Mouse (Mus musculus) kidney, postnatal 4 days (tissue): Measurements from ENCODE around the gene Mipol1.

Experiments
- DNase-seq, 2 experiments: peaks; one replicate each; pipeline ENCODE4 v3.0.0; 2021; ENCODE audit warnings: mixed read lengths in 2 of 2

Gene Mipol1

GRCm38 (mm10) chr12:57243671-57244495, 13.7 kb downstream of the Mipol1 start:
- DNase-seq: no peak

- no peak for DNase-seq
These were observed 28.3 kb downstream of the Mipol1 start for GRCm38 (mm10) chr12:57258572-57258971.

GRCm38 (mm10) chr12:57275456-57275855, 45.2 kb downstream of the Mipol1 start:
- DNase-seq: no peak

GRCm38 (mm10) chr12:57281155-57282114, 51.2 kb downstream of the Mipol1 start:
- peak in 1 of 2 experiments; percentile 7 for DNase-seq

- DNase-seq: no peak
These were observed 55.3 kb downstream of the Mipol1 start for GRCm38 (mm10) chr12:57285303-57286059.

- no peak for DNase-seq
These were observed 77.1 kb downstream of the Mipol1 start for GRCm38 (mm10) chr12:57307337-57307736.

- no peak for DNase-seq
These were observed 77.5 kb downstream of the Mipol1 start for GRCm38 (mm10) chr12:57307748-57308147.

GRCm38 (mm10) chr12:57339053-57339452, 108.8 kb downstream of the Mipol1 start:
- DNase-seq: no peak

- no peak for DNase-seq
These were observed 109.9 kb downstream of the Mipol1 start for GRCm38 (mm10) chr12:57340111-57340510.

- no peak for DNase-seq
These were observed 132.5 kb downstream of the Mipol1 start for GRCm38 (mm10) chr12:57362732-57363131.

GRCm38 (mm10) chr12:57364027-57364426, 133.8 kb downstream of the Mipol1 start:
- no peak for DNase-seq

GRCm38 (mm10) chr12:57371790-57372547, 141.7 kb downstream of the Mipol1 start:
- DNase-seq: no peak

GRCm38 (mm10) chr12:57382797-57383196, 152.6 kb downstream of the Mipol1 start:
- DNase-seq: no peak

- no peak for DNase-seq
These were observed 157.5 kb downstream of the Mipol1 start for GRCm38 (mm10) chr12:57387588-57388292.

- DNase-seq: no peak
These were observed 169.3 kb downstream of the Mipol1 start for GRCm38 (mm10) chr12:57399547-57399946.

GRCm38 (mm10) chr12:57400186-57400585, 170.0 kb downstream of the Mipol1 start:
- no peak for DNase-seq

- no peak for DNase-seq
These were observed 170.9 kb downstream of the Mipol1 start for GRCm38 (mm10) chr12:57401126-57401525.

- DNase-seq: no peak
These were observed 172.1 kb downstream of the Mipol1 start for GRCm38 (mm10) chr12:57402360-57402759.

- DNase-seq: no peak
These were observed 179.7 kb downstream of the Mipol1 start for GRCm38 (mm10) chr12:57409976-57410375.

- DNase-seq: no peak
These were observed 183.6 kb downstream of the Mipol1 start for GRCm38 (mm10) chr12:57413833-57414232.

GRCm38 (mm10) chr12:57424902-57425301, 194.7 kb downstream of the Mipol1 start:
- DNase-seq: no peak
